Mouse (Mus musculus): ENCODE results near the gene Plxnd1. TPM values are rescaled to one million over a fixed set of nuclear protein-coding genes. Genes with fewer than 3 reads are reported as not detected.
A peak's percentile ranks its signal among the peaks of the same experiment; 100 is the strongest.

The Plxnd1 gene
- polyA plus RNA-seq, 1 experiment from 2014 or later, result 8.5 TPM

GRCm38 (mm10) chr6:115927292-115928242 is 67.2 kb downstream of the Plxnd1 start:
- Histone ChIP-seq H3K27me3 (replicated peaks; ENCODE audit: control insufficient read depth, insufficient read depth, low read length) (no peaks in the 10 kb centered on the region), H3K4me2 (ENCODE audit: low read length) (no peak overlapping the region), H3K9me3 (ENCODE audit: control insufficient read depth, low read length) (no peaks in the 10 kb centered on the region), H3K9ac (ENCODE audit: low read depth, low read length) (no peak overlapping the region), H3K4me1 (ENCODE audit: control insufficient read depth, insufficient read depth, low read depth, low read length) (peaks cover 18% of the 10 kb centered on the region), H3K27ac (ENCODE audit: low read depth, low read length) (peak overlapping the region; percentile 39; the same call in 1 of the 2 replicates), H3K36me3 (ENCODE audit: control insufficient read depth, insufficient read depth, low read length) (peaks cover 2% of the 10 kb centered on the region; the same call in 1 of the 2 replicates), H3K4me3 (ENCODE audit: low read length) (no peak overlapping the region)
- peak; percentile 40; the same call in 1 of the 2 replicates for ATAC-seq
- WGBS, result 48% methylated on average over 10 of the region's 10 CpGs

GRCm38 (mm10) chr6:115926416-115926815 is 68.4 kb downstream of the Plxnd1 start:
- no peak overlapping the region for H3K9ac ChIP-seq (ENCODE audit: low read depth, low read length)
- WGBS, result 51% methylated on average over 10 of the region's 10 CpGs
- H3K9me3 ChIP-seq (ENCODE audit: control insufficient read depth, low read length), result no peaks in the 10 kb centered on the region
- no peaks in the 10 kb centered on the region for H3K27me3 ChIP-seq (replicated peaks; ENCODE audit: control insufficient read depth, insufficient read depth, low read length)
- no peak overlapping the region for H3K4me2 ChIP-seq (ENCODE audit: low read length)
- ATAC-seq, result no peak
- peaks cover 18% of the 10 kb centered on the region for H3K4me1 ChIP-seq (ENCODE audit: control insufficient read depth, insufficient read depth, low read depth, low read length)
- no peak overlapping the region for H3K4me3 ChIP-seq (ENCODE audit: low read length)
- H3K27ac ChIP-seq (ENCODE audit: low read depth, low read length), result no peak overlapping the region
- H3K36me3 ChIP-seq (ENCODE audit: control insufficient read depth, insufficient read depth, low read length), result peaks cover 2% of the 10 kb centered on the region; the same call in 1 of the 2 replicates

GRCm38 (mm10) chr6:115924829-115925228 is 70.0 kb downstream of the Plxnd1 start:
- Histone ChIP-seq H3K36me3 (ENCODE audit: control insufficient read depth, insufficient read depth, low read length) (peaks cover 2% of the 10 kb centered on the region; the same call in 1 of the 2 replicates), H3K4me3 (ENCODE audit: low read length) (no peak overlapping the region), H3K9me3 (ENCODE audit: control insufficient read depth, low read length) (no peaks in the 10 kb centered on the region), H3K27ac (ENCODE audit: low read depth, low read length) (no peak overlapping the region), H3K9ac (ENCODE audit: low read depth, low read length) (no peak overlapping the region), H3K27me3 (replicated peaks; ENCODE audit: control insufficient read depth, insufficient read depth, low read length) (no peaks in the 10 kb centered on the region), H3K4me2 (ENCODE audit: low read length) (no peak overlapping the region), H3K4me1 (ENCODE audit: control insufficient read depth, insufficient read depth, low read depth, low read length) (peaks cover 18% of the 10 kb centered on the region)
- WGBS, result 54% methylated on average over 6 of the region's 6 CpGs
- no peak for ATAC-seq

GRCm38 (mm10) chr6:115919876-115920275 is 74.9 kb downstream of the Plxnd1 start:
- ATAC-seq, result no peak
- Histone ChIP-seq H3K4me1 (ENCODE audit: control insufficient read depth, insufficient read depth, low read depth, low read length) (peaks cover 3% of the 10 kb centered on the region), H3K9ac (ENCODE audit: low read depth, low read length) (no peak overlapping the region), H3K4me2 (ENCODE audit: low read length) (no peak overlapping the region), H3K36me3 (ENCODE audit: control insufficient read depth, insufficient read depth, low read length) (peaks cover 4% of the 10 kb centered on the region), H3K27ac (ENCODE audit: low read depth, low read length) (no peak overlapping the region), H3K4me3 (ENCODE audit: low read length) (no peak overlapping the region), H3K27me3 (replicated peaks; ENCODE audit: control insufficient read depth, insufficient read depth, low read length) (no peaks in the 10 kb centered on the region), H3K9me3 (ENCODE audit: control insufficient read depth, low read length) (no peaks in the 10 kb centered on the region)
- 88% methylated on average over 5 of the region's 5 CpGs for WGBS

GRCm38 (mm10) chr6:115918615-115919014 is 76.2 kb downstream of the Plxnd1 start:
- H3K4me3 ChIP-seq (ENCODE audit: low read length), result no peak overlapping the region
- no peak for ATAC-seq
- H3K27ac ChIP-seq (ENCODE audit: low read depth, low read length), result no peak overlapping the region
- no peak overlapping the region for H3K9ac ChIP-seq (ENCODE audit: low read depth, low read length)
- 85% methylated on average over 1 of the region's 1 CpGs for WGBS
- H3K36me3 ChIP-seq (ENCODE audit: control insufficient read depth, insufficient read depth, low read length), result peaks cover 2% of the 10 kb centered on the region
- H3K27me3 ChIP-seq (replicated peaks; ENCODE audit: control insufficient read depth, insufficient read depth, low read length), result no peaks in the 10 kb centered on the region
- H3K9me3 ChIP-seq (ENCODE audit: control insufficient read depth, low read length), result no peaks in the 10 kb centered on the region
- peaks cover 8% of the 10 kb centered on the region for H3K4me1 ChIP-seq (ENCODE audit: control insufficient read depth, insufficient read depth, low read depth, low read length)
- H3K4me2 ChIP-seq (ENCODE audit: low read length), result no peak overlapping the region

GRCm38 (mm10) chr6:115916611-115917010 is 78.2 kb downstream of the Plxnd1 start:
- WGBS, result 75% methylated on average over 5 of the region's 5 CpGs
- Histone ChIP-seq H3K27ac (ENCODE audit: low read depth, low read length) (0 out of 2 replicates have a peak overlapping the region, but pooled peaks have one; percentile 14), H3K9me3 (ENCODE audit: control insufficient read depth, low read length) (no peaks in the 10 kb centered on the region), H3K4me2 (ENCODE audit: low read length) (no peak overlapping the region), H3K9ac (ENCODE audit: low read depth, low read length) (no peak overlapping the region), H3K4me3 (ENCODE audit: low read length) (no peak overlapping the region), H3K4me1 (ENCODE audit: control insufficient read depth, insufficient read depth, low read depth, low read length) (peaks cover 8% of the 10 kb centered on the region), H3K27me3 (replicated peaks; ENCODE audit: control insufficient read depth, insufficient read depth, low read length) (no peaks in the 10 kb centered on the region), H3K36me3 (ENCODE audit: control insufficient read depth, insufficient read depth, low read length) (peaks cover 2% of the 10 kb centered on the region)
- ATAC-seq, result no peak

- no peaks in the 10 kb centered on the region for H3K9me3 ChIP-seq (ENCODE audit: control insufficient read depth, low read length)
- no peak overlapping the region for H3K9ac ChIP-seq (ENCODE audit: low read depth, low read length)
- no peak overlapping the region for H3K4me3 ChIP-seq (ENCODE audit: low read length)
- no peak overlapping the region for H3K4me2 ChIP-seq (ENCODE audit: low read length)
- no peak for ATAC-seq
- H3K27ac ChIP-seq (ENCODE audit: low read depth, low read length), result peak overlapping the region; percentile 35; the same call in 1 of the 2 replicates
- WGBS, result 70% methylated on average over 17 of the region's 17 CpGs
- peaks cover 2% of the 10 kb centered on the region for H3K36me3 ChIP-seq (ENCODE audit: control insufficient read depth, insufficient read depth, low read length)
- H3K27me3 ChIP-seq (replicated peaks; ENCODE audit: control insufficient read depth, insufficient read depth, low read length), result no peaks in the 10 kb centered on the region
- peaks cover 8% of the 10 kb centered on the region for H3K4me1 ChIP-seq (ENCODE audit: control insufficient read depth, insufficient read depth, low read depth, low read length)
These were observed 79.0 kb downstream of the Plxnd1 start for GRCm38 (mm10) chr6:115915601-115916445.

GRCm38 (mm10) chr6:115914511-115915202 is 80.1 kb downstream of the Plxnd1 start:
- H3K9ac ChIP-seq (ENCODE audit: low read depth, low read length), result peak overlapping the region; percentile 1; the same call in 1 of the 2 replicates
- H3K36me3 ChIP-seq (ENCODE audit: control insufficient read depth, insufficient read depth, low read length), result peaks cover 2% of the 10 kb centered on the region
- ATAC-seq, result peak; percentile 35
- no peak overlapping the region for H3K4me3 ChIP-seq (ENCODE audit: low read length)
- no peaks in the 10 kb centered on the region for H3K9me3 ChIP-seq (ENCODE audit: control insufficient read depth, low read length)
- no peaks in the 10 kb centered on the region for H3K27me3 ChIP-seq (replicated peaks; ENCODE audit: control insufficient read depth, insufficient read depth, low read length)
- H3K4me2 ChIP-seq (ENCODE audit: low read length), result no peak overlapping the region
- H3K4me1 ChIP-seq (ENCODE audit: control insufficient read depth, insufficient read depth, low read depth, low read length), result peaks cover 8% of the 10 kb centered on the region
- H3K27ac ChIP-seq (ENCODE audit: low read depth, low read length), result peak overlapping the region; percentile 53
- WGBS, result 59% methylated on average over 15 of the region's 15 CpGs

Measured in hindbrain, embryonic 16.5 days (tissue).